Mouse (Mus musculus) kidney, postnatal 14 days (tissue): Measurements from ENCODE around the gene Trim43b.
"Not testable (repeated sequence)": the region's sequence is repeated elsewhere in the genome, so short reads cannot be mapped to it uniquely, and the experiment has no call there.

Experiments
- DNase-seq: peaks from one replicate; pipeline ENCODE4 v3.0.0; 2022; ENCODE audit warnings: mixed read lengths

Gene Trim43b

GRCm38 (mm10) chr9:89092735-89093134, at the start of gene Trim43b:
Trim43b (minus strand) TSS chr9:89092835.
- not testable (repeated sequence) for DNase-seq

GRCm38 (mm10) chr9:89104576-89104975, 11.9 kb upstream of the Trim43b start:
- not testable (repeated sequence) for DNase-seq

GRCm38 (mm10) chr9:89086746-89087145, 5.9 kb downstream of the Trim43b start:
- DNase-seq: not testable (repeated sequence)

GRCm38 (mm10) chr9:89079637-89080036, 13.0 kb downstream of the Trim43b start:
- not testable (repeated sequence) for DNase-seq

- DNase-seq: not testable (repeated sequence)
Measured at GRCm38 (mm10) chr9:89076508-89076907, 16.1 kb downstream of the Trim43b start.

GRCm38 (mm10) chr9:89067143-89067501, 25.5 kb downstream of the Trim43b start:
- DNase-seq: not testable (repeated sequence)

- peak; percentile 83 for DNase-seq
Measured at GRCm38 (mm10) chr9:89066378-89067142, 26.1 kb downstream of the Trim43b start.
